Mouse (Mus musculus) small intestine, adult 2 months (tissue): ENCODE measurements around the gene Olfr1170. TPM values are rescaled to one million over a fixed set of nuclear protein-coding genes. Genes with fewer than 3 reads are reported as not detected.

Source experiments
- H3K27ac ChIP-seq: fragments of 200-500 bp; 2 replicates; pipeline ENCODE4 v1.5.1; 2012; ENCODE audit warnings: low read depth, low read length, control low read depth, inconsistent platforms; ENCODE audit not compliant: insufficient read depth
- H3K27me3 ChIP-seq: fragments of 200-500 bp; 2 replicates; pipeline ENCODE4 v1.6.1; 2012; ENCODE audit warnings: mild to moderate bottlenecking, moderate library complexity, low read length, inconsistent platforms; ENCODE audit not compliant: control insufficient read depth, insufficient read depth
- H3K36me3 ChIP-seq: fragments of 200-500 bp; 2 replicates; pipeline ENCODE4 v1.6.1; 2012; ENCODE audit warnings: mild to moderate bottlenecking, low read length, control low read depth, inconsistent platforms; ENCODE audit not compliant: control insufficient read depth, insufficient read depth
- H3K4me1 ChIP-seq: fragments of 200-500 bp; 2 replicates; pipeline ENCODE4 v1.6.1; 2012; ENCODE audit warnings: low read length, inconsistent platforms, mixed read lengths; ENCODE audit not compliant: control insufficient read depth, insufficient read depth, insufficient read length
- H3K4me3 ChIP-seq: fragments of 200-500 bp; 2 replicates; pipeline ENCODE4 v1.5.1; 2012; ENCODE audit warnings: low read depth, mild to moderate bottlenecking, control low read depth, inconsistent platforms, low read length, moderate library complexity
- CTCF ChIP-seq: fragments of 200-500 bp; IDR thresholded peaks from 2 replicates; pipeline ENCODE4 v1.5.1; 2012; ENCODE audit warnings: low read depth, mild to moderate bottlenecking, control low read depth, inconsistent platforms, low read length, moderate library complexity, mixed read lengths; ENCODE audit not compliant: insufficient replicate concordance, insufficient read length; ENCODE audit errors: extremely low read depth
- POLR2A ChIP-seq: fragments of 200-500 bp; IDR thresholded peaks from 2 replicates; pipeline ENCODE4 v1.6.1; 2012; ENCODE audit warnings: low read depth, mild to moderate bottlenecking, control low read depth, inconsistent platforms, low read length, moderate library complexity
- WGBS: fragments of 180-500 bp; shearing (Covaris S2); methylation state at CpG from one replicate; pipeline ENCODE4 v1.1.7; 2018; 5-methylcytosine and 5-hydroxymethylcytosine counted together
- polyA plus RNA-seq: library from polyadenylated mRNA; depleted of rRNA; stranded (reverse); fragments of >200 nt; gene quantifications from 2 replicates; pipeline ENCODE4 v1.2.3, GENCODE M21; 2012; rRNA removed

Gene Olfr1170
- not detected in 2 replicates for polyA plus RNA-seq

- 78% methylated on average over 1 of the region's 1 CpGs for WGBS
- TF ChIP-seq CTCF = no peak
- no peak for TF ChIP-seq POLR2A
- no peak within 1 kb of the TSS for H3K4me3 ChIP-seq
Observed at GRCm38 (mm10) chr2:88228234-88228633, at the start of gene Olfr1170. Gene Olfr1170, minus strand, starts transcription at chr2:88228334.

GRCm38 (mm10) chr2:88220784-88221183 lies 7.3 kb downstream of the Olfr1170 start:
- Histone ChIP-seq H3K4me1 (no peaks in the 10 kb centered on the region), H3K27ac (no peak overlapping the region), H3K27me3 (no peaks in the 10 kb centered on the region), H3K36me3 (no peaks in the 10 kb centered on the region), H3K4me3 (no peak overlapping the region)
- no peak for TF ChIP-seq POLR2A
- no peak for TF ChIP-seq CTCF
- WGBS = 75% methylated on average over 1 of the region's 1 CpGs

More at GRCm38 (mm10) chr2:88228234-88228633, at the start of gene Olfr1170:
- no peaks in the 10 kb centered on the region for H3K36me3 ChIP-seq
- H3K27ac ChIP-seq = no peak within 1 kb of the TSS
- H3K27me3 ChIP-seq = no peaks in the 10 kb centered on the region
- no peaks in the 10 kb centered on the region for H3K4me1 ChIP-seq

GRCm38 (mm10) chr2:88181580-88181979 lies 46.6 kb downstream of the Olfr1170 start, which contains the start of gene Olfr1168:
Gene Olfr1168, plus strand, starts transcription at chr2:88181880.
- H3K27ac ChIP-seq = no peak within 1 kb of the TSS
- no peaks in the 10 kb centered on the region for H3K4me1 ChIP-seq
- no peak within 1 kb of the TSS for H3K4me3 ChIP-seq
- 76% methylated on average over 2 of the region's 2 CpGs for whole genome bisulfite sequencing
- H3K27me3 ChIP-seq = no peaks in the 10 kb centered on the region
- no peaks in the 10 kb centered on the region for H3K36me3 ChIP-seq
- TF ChIP-seq CTCF (no peak), POLR2A (no peak)

Other genes starting within 250 kb of the Olfr1170 start
- gene Olfr1158, start 238.2 kb downstream of the Olfr1170 start, polyA plus RNA-seq = not detected in 2 replicates
- gene Olfr1160, start 220.1 kb downstream of the Olfr1170 start, polyA plus RNA-seq = not detected in 2 replicates
- gene Olfr1161, start 205.6 kb downstream of the Olfr1170 start, polyA plus RNA-seq = not detected in 2 replicates
- not detected in 2 replicates for gene Olfr73, start 190.6 kb downstream of the Olfr1170 start, polyA plus RNA-seq
- gene Olfr1162, start 177.2 kb downstream of the Olfr1170 start, polyA plus RNA-seq = not detected in 2 replicates
- gene Olfr1163, start 156.5 kb downstream of the Olfr1170 start, polyA plus RNA-seq = not detected in 2 replicates
- not detected in 2 replicates for gene Olfr1164, start 134.4 kb downstream of the Olfr1170 start, polyA plus RNA-seq
- not detected in 2 replicates for gene Olfr1166, start 100.1 kb downstream of the Olfr1170 start, polyA plus RNA-seq
- gene Olfr1167, start 73.1 kb downstream of the Olfr1170 start, polyA plus RNA-seq = not detected in 2 replicates
- gene Olfr1168, start 46.5 kb downstream of the Olfr1170 start, polyA plus RNA-seq = not detected in 2 replicates
- gene Olfr1173, start 51.5 kb upstream of the Olfr1170 start, polyA plus RNA-seq = not detected in 2 replicates
- gene Olfr1174-ps, start 86.8 kb upstream of the Olfr1170 start, polyA plus RNA-seq = not detected in 2 replicates
- gene Olfr1175-ps, start 98.9 kb upstream of the Olfr1170 start, polyA plus RNA-seq = not detected in 2 replicates
- gene Olfr1176, start 108.4 kb upstream of the Olfr1170 start, polyA plus RNA-seq = not detected in 2 replicates
- gene Olfr1177-ps, start 118.2 kb upstream of the Olfr1170 start, polyA plus RNA-seq = not detected in 2 replicates
- not detected in 2 replicates for gene Olfr1178, start 158.7 kb upstream of the Olfr1170 start, polyA plus RNA-seq
- gene Olfr1179, start 178.1 kb upstream of the Olfr1170 start, polyA plus RNA-seq = not detected in 2 replicates
- not detected in 2 replicates for gene Olfr1180, start 190.8 kb upstream of the Olfr1170 start, polyA plus RNA-seq
- not detected in 2 replicates for gene Olfr1181, start 197.8 kb upstream of the Olfr1170 start, polyA plus RNA-seq
- not detected in 2 replicates for gene Gm13757, start 220.8 kb upstream of the Olfr1170 start, polyA plus RNA-seq
- not detected in 2 replicates for gene Olfr1183, start 226.5 kb upstream of the Olfr1170 start, polyA plus RNA-seq